Mouse (Mus musculus): ENCODE measurements around the gene Prrxl1.

- no peak for TF ChIP-seq CTCF (IDR thresholded peaks at IDR 0.05; ENCODE audit: insufficient read depth, low read length)
- TF ChIP-seq POLR2A (IDR thresholded peaks at IDR 0.05; ENCODE audit: borderline replicate concordance, extremely low read depth, low read depth, low read length) = no peak
Measured at GRCm38 (mm10) chr14:32698556-32698955, 99.3 kb downstream of the Prrxl1 start.

Data from lung, adult 2 months (tissue).